Mouse (Mus musculus) midbrain, embryonic 13.5 days (tissue): ENCODE measurements around the gene Mx1. TPM values are rescaled to one million over a fixed set of nuclear protein-coding genes. Genes with fewer than 3 reads are reported as not detected.

Experiments
- ATAC-seq: fragments of 200-750 bp; cut with Nextera tagmentation; 2 replicates; pipeline ENCODE4 v1.8.0; 2017; ENCODE audit warnings: mild to moderate bottlenecking, moderate TSS enrichment, moderate library complexity
- H3K27ac ChIP-seq: fragments of 300-500 bp; sonication (generic); 2 replicates; pipeline ENCODE4 v1.5.1; 2015; ENCODE audit warnings: inconsistent platforms, mild to moderate bottlenecking, moderate library complexity
- H3K27me3 ChIP-seq: fragments of 300-500 bp; sonication (generic); 2 replicates; pipeline ENCODE4 v1.6.1; 2015; ENCODE audit warnings: mild to moderate bottlenecking, inconsistent platforms
- H3K36me3 ChIP-seq: fragments of 300-500 bp; sonication (generic); 2 replicates; pipeline ENCODE4 v1.6.1; 2015; ENCODE audit warnings: mild to moderate bottlenecking, inconsistent platforms
- H3K4me1 ChIP-seq: fragments of 300-500 bp; sonication (generic); replicated peaks from 2 replicates; pipeline ENCODE4 v1.6.1; 2015; ENCODE audit warnings: inconsistent platforms
- H3K4me2 ChIP-seq: fragments of 300-500 bp; sonication (generic); replicated peaks from 2 replicates; pipeline ENCODE4 v1.6.1; 2015; ENCODE audit warnings: moderate library complexity, mild to moderate bottlenecking, inconsistent platforms
- H3K4me3 ChIP-seq: fragments of 300-500 bp; sonication (generic); replicated peaks from 2 replicates; pipeline ENCODE4 v1.5.1; 2015; ENCODE audit warnings: mild to moderate bottlenecking, inconsistent platforms
- H3K9ac ChIP-seq: fragments of 300-500 bp; sonication (generic); replicated peaks from 2 replicates; pipeline ENCODE4 v1.6.1; 2015; ENCODE audit warnings: mild to moderate bottlenecking, inconsistent platforms
- H3K9me3 ChIP-seq: fragments of 300-500 bp; sonication (generic); 2 replicates; pipeline ENCODE4 v1.6.1; 2016; ENCODE audit warnings: mild to moderate bottlenecking, inconsistent platforms
- WGBS: fragments of 180-500 bp; shearing (Covaris S2); methylation state at CpG from one replicate; pipeline ENCODE4 v1.1.7; 2015; 5-methylcytosine and 5-hydroxymethylcytosine counted together
- polyA plus RNA-seq: library from polyadenylated mRNA; unstranded; fragments of >200 nt; fragmentation: Nextera tagmentation; extraction: Ambion mirVana; gene quantifications from 2 replicates; pipeline ENCODE4 v1.2.1, GENCODE M21; 2015

Gene Mx1
- polyA plus RNA-seq, 1 experiment from 2014 or later: 0.15 TPM

GRCm38 (mm10) chr16:97438191-97438590 lies 24.5 kb downstream of the Mx1 start:
- Histone ChIP-seq H3K4me3 (no peak overlapping the region), H3K27ac (no peak overlapping the region), H3K9ac (no peak overlapping the region), H3K36me3 (no peaks in the 10 kb centered on the region), H3K4me1 (no peaks in the 10 kb centered on the region), H3K27me3 (no peaks in the 10 kb centered on the region), H3K9me3 (no peaks in the 10 kb centered on the region), H3K4me2 (no peak overlapping the region)
- ATAC-seq: no peak
- WGBS: 75% methylated on average over 3 of the region's 3 CpGs

GRCm38 (mm10) chr16:97437448-97438056 lies 25.2 kb downstream of the Mx1 start:
- 58% methylated on average over 1 of the region's 1 CpGs for WGBS
- no peak overlapping the region for H3K9ac ChIP-seq
- H3K36me3 ChIP-seq: no peaks in the 10 kb centered on the region
- H3K27ac ChIP-seq: no peak overlapping the region
- no peak overlapping the region for H3K4me2 ChIP-seq
- H3K27me3 ChIP-seq: no peaks in the 10 kb centered on the region
- ATAC-seq: no peak
- H3K4me1 ChIP-seq: no peaks in the 10 kb centered on the region
- no peak overlapping the region for H3K4me3 ChIP-seq
- no peaks in the 10 kb centered on the region for H3K9me3 ChIP-seq

GRCm38 (mm10) chr16:97434206-97434605 lies 28.5 kb downstream of the Mx1 start:
- H3K4me2 ChIP-seq: no peak overlapping the region
- no peak for ATAC-seq
- H3K27me3 ChIP-seq: no peaks in the 10 kb centered on the region
- H3K4me3 ChIP-seq: no peak overlapping the region
- H3K36me3 ChIP-seq: no peaks in the 10 kb centered on the region
- no peaks in the 10 kb centered on the region for H3K9me3 ChIP-seq
- no peak overlapping the region for H3K27ac ChIP-seq
- 81% methylated on average over 2 of the region's 2 CpGs for WGBS
- H3K9ac ChIP-seq: no peak overlapping the region
- no peaks in the 10 kb centered on the region for H3K4me1 ChIP-seq

GRCm38 (mm10) chr16:97431328-97431727 lies 31.4 kb downstream of the Mx1 start:
- no peak for ATAC-seq
- no peak overlapping the region for H3K9ac ChIP-seq
- H3K9me3 ChIP-seq: no peaks in the 10 kb centered on the region
- H3K4me1 ChIP-seq: no peaks in the 10 kb centered on the region
- no peak overlapping the region for H3K4me3 ChIP-seq
- no peaks in the 10 kb centered on the region for H3K36me3 ChIP-seq
- H3K27ac ChIP-seq: no peak overlapping the region
- no peaks in the 10 kb centered on the region for H3K27me3 ChIP-seq
- 86% methylated on average over 4 of the region's 4 CpGs for WGBS
- no peak overlapping the region for H3K4me2 ChIP-seq

- no peaks in the 10 kb centered on the region for H3K27me3 ChIP-seq
- no peaks in the 10 kb centered on the region for H3K9me3 ChIP-seq
- ATAC-seq: no peak
- H3K27ac ChIP-seq: no peak overlapping the region
- H3K4me1 ChIP-seq: no peaks in the 10 kb centered on the region
- H3K36me3 ChIP-seq: no peaks in the 10 kb centered on the region
- H3K4me2 ChIP-seq: no peak overlapping the region
- 97% methylated on average over 4 of the region's 4 CpGs for whole genome bisulfite sequencing
- H3K4me3 ChIP-seq: no peak overlapping the region
- no peak overlapping the region for H3K9ac ChIP-seq
Observed at GRCm38 (mm10) chr16:97430091-97430490, 32.6 kb downstream of the Mx1 start.

GRCm38 (mm10) chr16:97428026-97428425 lies 34.7 kb downstream of the Mx1 start:
- Histone ChIP-seq H3K27ac (no peak overlapping the region), H3K27me3 (no peaks in the 10 kb centered on the region), H3K9ac (no peak overlapping the region), H3K4me1 (no peaks in the 10 kb centered on the region), H3K36me3 (no peaks in the 10 kb centered on the region), H3K9me3 (no peaks in the 10 kb centered on the region), H3K4me3 (no peak overlapping the region), H3K4me2 (no peak overlapping the region)
- 82% methylated on average over 3 of the region's 3 CpGs for whole genome bisulfite sequencing
- ATAC-seq: no peak

- Histone ChIP-seq H3K4me1 (no peaks in the 10 kb centered on the region), H3K4me2 (no peak overlapping the region), H3K27ac (no peak overlapping the region), H3K9ac (no peak overlapping the region), H3K36me3 (no peaks in the 10 kb centered on the region), H3K27me3 (no peaks in the 10 kb centered on the region), H3K4me3 (no peak overlapping the region), H3K9me3 (no peaks in the 10 kb centered on the region)
- no peak for ATAC-seq
- 65% methylated on average over 1 of the region's 1 CpGs for WGBS
Observed at GRCm38 (mm10) chr16:97423627-97424026, 39.1 kb downstream of the Mx1 start.

- H3K9ac ChIP-seq: no peak overlapping the region
- H3K9me3 ChIP-seq: no peaks in the 10 kb centered on the region
- H3K4me1 ChIP-seq: no peaks in the 10 kb centered on the region; the same call in 1 of the 2 replicates
- no peak overlapping the region for H3K27ac ChIP-seq
- 89% methylated on average over 6 of the region's 6 CpGs for WGBS
- H3K4me3 ChIP-seq: no peak overlapping the region
- H3K4me2 ChIP-seq: no peak overlapping the region
- no peaks in the 10 kb centered on the region for H3K27me3 ChIP-seq
- ATAC-seq: no peak
- H3K36me3 ChIP-seq: no peaks in the 10 kb centered on the region
Observed at GRCm38 (mm10) chr16:97421671-97422070, 41.0 kb downstream of the Mx1 start.

GRCm38 (mm10) chr16:97418749-97419453 lies 43.8 kb downstream of the Mx1 start:
- H3K9ac ChIP-seq: no peak overlapping the region
- H3K4me2 ChIP-seq: no peak overlapping the region
- no peaks in the 10 kb centered on the region; the same call in 1 of the 2 replicates for H3K4me1 ChIP-seq
- H3K27ac ChIP-seq: no peak overlapping the region
- no peaks in the 10 kb centered on the region for H3K9me3 ChIP-seq
- H3K27me3 ChIP-seq: no peaks in the 10 kb centered on the region
- no peak overlapping the region for H3K4me3 ChIP-seq
- 89% methylated on average over 6 of the region's 6 CpGs for whole genome bisulfite sequencing
- no peak for ATAC-seq
- H3K36me3 ChIP-seq: no peaks in the 10 kb centered on the region

- no peak overlapping the region for H3K4me3 ChIP-seq
- H3K4me2 ChIP-seq: no peak overlapping the region
- no peaks in the 10 kb centered on the region for H3K9me3 ChIP-seq
- 17% methylated on average over 4 of the region's 4 CpGs for WGBS
- no peaks in the 10 kb centered on the region for H3K36me3 ChIP-seq
- no peaks in the 10 kb centered on the region; the same call in 1 of the 2 replicates for H3K4me1 ChIP-seq
- no peak overlapping the region for H3K9ac ChIP-seq
- no peaks in the 10 kb centered on the region for H3K27me3 ChIP-seq
- no peak overlapping the region for H3K27ac ChIP-seq
- peak; percentile 83 for ATAC-seq
Observed at GRCm38 (mm10) chr16:97417896-97418542, 44.7 kb downstream of the Mx1 start.

GRCm38 (mm10) chr16:97405476-97406012 lies 57.2 kb downstream of the Mx1 start:
- WGBS: 95% methylated on average over 5 of the region's 5 CpGs
- Histone ChIP-seq H3K9ac (no peak overlapping the region), H3K36me3 (no peaks in the 10 kb centered on the region), H3K27ac (no peak overlapping the region), H3K4me3 (no peak overlapping the region), H3K9me3 (no peaks in the 10 kb centered on the region), H3K27me3 (no peaks in the 10 kb centered on the region), H3K4me1 (no peaks in the 10 kb centered on the region), H3K4me2 (no peak overlapping the region)
- ATAC-seq: no peak

- Histone ChIP-seq H3K4me1 (no peaks in the 10 kb centered on the region), H3K27me3 (no peaks in the 10 kb centered on the region), H3K4me3 (no peak overlapping the region), H3K36me3 (no peaks in the 10 kb centered on the region), H3K27ac (no peak overlapping the region), H3K4me2 (no peak overlapping the region), H3K9ac (no peak overlapping the region), H3K9me3 (no peaks in the 10 kb centered on the region)
- 35% methylated on average over 4 of the region's 4 CpGs for WGBS
- no peak for ATAC-seq
Observed at GRCm38 (mm10) chr16:97402213-97402785, 60.4 kb downstream of the Mx1 start.
